Mouse (Mus musculus) liver, adult (tissue): ENCODE data around the gene Stk19.

Source experiments
- GATA4 ChIP-seq: IDR thresholded peaks from 2 replicates; pipeline ENCODE4 v1.6.1; 2014; ENCODE audit warnings: mild to moderate bottlenecking, low read length; ENCODE audit not compliant: insufficient replicate concordance

The Stk19 gene

GRCm38 (mm10) chr17:34836856-34837221 lies at the start of gene Stk19, which contains the start of gene Dxo:
Gene Stk19, minus strand, starts transcription at chr17:34836945.
Gene Dxo, plus strand, starts transcription at chr17:34837019.
- no peak for TF ChIP-seq GATA4

- TF ChIP-seq GATA4: no peak
Observed at GRCm38 (mm10) chr17:34885615-34886014, 48.9 kb upstream of the Stk19 start.

GRCm38 (mm10) chr17:34884704-34885103 lies 48.0 kb upstream of the Stk19 start:
- no peak for TF ChIP-seq GATA4

- no peak for TF ChIP-seq GATA4
Observed at GRCm38 (mm10) chr17:34883332-34883731, 46.6 kb upstream of the Stk19 start.

GRCm38 (mm10) chr17:34881683-34882310 lies 45.1 kb upstream of the Stk19 start, which contains the start of gene Gm20547:
Gene Gm20547, minus strand, starts transcription at chr17:34882042.
- no peak for TF ChIP-seq GATA4

- no peak for TF ChIP-seq GATA4
Observed at GRCm38 (mm10) chr17:34881166-34881565, 44.4 kb upstream of the Stk19 start.

GRCm38 (mm10) chr17:34879336-34879879 lies 42.7 kb upstream of the Stk19 start, which contains the start of gene Zbtb12:
Gene Zbtb12, plus strand, starts transcription at chr17:34879483.
- TF ChIP-seq GATA4: no peak

- no peak for TF ChIP-seq GATA4
Observed at GRCm38 (mm10) chr17:34874321-34874720, 37.6 kb upstream of the Stk19 start.

- no peak for TF ChIP-seq GATA4
Observed at GRCm38 (mm10) chr17:34865981-34866380, 29.2 kb upstream of the Stk19 start.

GRCm38 (mm10) chr17:34862416-34863081 lies 25.8 kb upstream of the Stk19 start, which contains the start of gene Cfb:
Gene Cfb, minus strand, starts transcription at chr17:34862518.
- TF ChIP-seq GATA4: no peak; the same call in 1 of the 2 replicates

GRCm38 (mm10) chr17:34861704-34862415 lies 25.1 kb upstream of the Stk19 start:
- peak; percentile 32; the same call in 1 of the 2 replicates for TF ChIP-seq GATA4

GRCm38 (mm10) chr17:34860514-34860913 lies 23.8 kb upstream of the Stk19 start:
- TF ChIP-seq GATA4: no peak

GRCm38 (mm10) chr17:34858670-34859069 lies 21.9 kb upstream of the Stk19 start:
- no peak for TF ChIP-seq GATA4

GRCm38 (mm10) chr17:34855825-34856224 lies 19.1 kb upstream of the Stk19 start:
- TF ChIP-seq GATA4: no peak

GRCm38 (mm10) chr17:34854761-34855160 lies 18.0 kb upstream of the Stk19 start:
- TF ChIP-seq GATA4: no peak
